Mouse (Mus musculus) heart, adult 2 months (tissue): ENCODE data around the gene Ky.

ENCODE experiments used
- EP300 ChIP-seq: fragments of 200-500 bp; IDR thresholded peaks from 2 replicates; pipeline ENCODE4 v1.6.1; 2011; ENCODE audit warnings: low read depth, low read length, control low read depth; ENCODE audit not compliant: insufficient read depth
- POLR2A ChIP-seq: fragments of 200-500 bp; IDR thresholded peaks from 2 replicates; pipeline ENCODE4 v1.6.1; 2011; ENCODE audit warnings: mild to moderate bottlenecking, low read depth, low read length, control low read depth; ENCODE audit not compliant: insufficient read depth

DNA sequence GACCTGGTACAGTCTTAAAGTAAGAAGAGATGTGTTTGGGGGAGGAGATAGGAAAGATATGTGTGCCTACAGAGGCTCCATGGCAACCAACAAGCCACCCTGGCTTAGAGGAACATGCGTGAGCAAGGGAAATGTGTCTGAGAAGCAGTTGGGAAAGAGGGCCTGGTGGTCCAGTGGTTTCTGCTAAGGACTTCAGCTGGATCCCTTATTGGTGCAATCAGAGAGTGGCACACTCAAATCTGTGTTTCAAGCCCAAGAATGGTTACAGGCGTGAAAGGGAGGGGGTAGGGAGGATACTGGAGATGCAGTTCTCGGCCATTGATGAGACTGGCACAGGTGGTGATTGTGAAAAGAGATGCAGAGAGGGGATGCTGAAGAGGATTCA lies 27.1 kb upstream of the Ky start:
- TF ChIP-seq POLR2A = no peak
- TF ChIP-seq EP300 = no peak
